Mouse (Mus musculus): ENCODE measurements around the gene P2ry1. TPM values are rescaled to one million over a fixed set of nuclear protein-coding genes. Genes with fewer than 3 reads are reported as not detected.

The P2ry1 gene
- polyA plus RNA-seq (2015; fragmentation: Nextera tagmentation; extraction: Ambion mirVana): 3.1 and 3.5 TPM in 2 replicates

DNA sequence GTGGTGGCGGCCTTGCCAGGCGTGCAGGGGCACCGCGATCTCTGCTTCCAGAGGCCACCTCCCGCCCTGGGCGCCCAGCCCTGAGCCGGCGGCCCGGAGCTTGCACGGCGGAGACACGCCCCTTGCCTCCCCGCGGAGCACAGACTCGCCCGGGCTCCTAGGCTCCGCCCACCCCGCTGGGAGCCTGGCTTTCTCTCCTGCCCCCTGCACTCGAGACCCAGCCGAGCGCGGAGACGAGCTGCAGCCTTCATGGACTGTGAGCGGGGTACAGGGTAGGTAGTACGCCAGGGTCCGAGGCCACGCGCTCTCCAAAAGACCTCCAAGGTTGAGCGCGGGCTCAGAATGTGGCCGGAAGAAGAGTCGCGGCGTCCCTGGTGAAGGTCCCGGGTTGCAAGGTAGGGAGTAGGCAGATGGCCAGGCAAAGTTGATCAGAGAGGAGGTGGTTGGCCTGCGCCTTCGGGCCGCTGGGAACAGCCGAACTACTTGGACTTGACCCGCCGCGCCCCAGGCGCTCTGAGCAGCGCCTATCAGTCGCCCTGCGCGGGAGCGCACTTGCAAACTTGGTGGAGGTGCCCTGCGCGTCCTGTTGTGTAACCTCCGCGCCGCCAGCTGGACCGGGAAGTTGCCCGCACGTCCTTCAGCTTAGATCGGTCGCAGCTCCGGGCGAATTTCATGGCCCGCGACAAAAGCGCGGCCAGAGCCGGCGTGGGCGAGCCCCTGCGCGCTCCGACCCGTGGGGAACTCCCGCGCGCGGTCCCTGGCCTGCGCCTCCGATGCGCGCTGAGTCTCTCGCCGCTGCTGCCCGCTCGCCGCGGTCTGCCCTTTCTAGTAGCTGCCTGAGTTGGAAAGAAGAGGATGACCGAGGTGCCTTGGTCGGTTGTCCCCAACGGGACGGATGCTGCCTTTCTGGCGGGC lies at the start of gene P2ry1:
Gene P2ry1 (plus strand): TSS at position 209 of the 915 bp plus-strand sequence.
- WGBS: under 1% methylated on average over 90 of the region's 90 CpGs
- Histone ChIP-seq H3K27me3 (peaks cover 26% of the 10 kb centered on the region), H3K9me3 (no peaks in the 10 kb centered on the region), H3K9ac (peak within 1 kb of the TSS; percentile 69), H3K4me2 (peak within 1 kb of the TSS; percentile 99), H3K4me3 (peak within 1 kb of the TSS; percentile 55), H3K4me1 (replicated peaks) (peaks cover 12% of the 10 kb centered on the region; the same call in 1 of the 2 replicates), H3K27ac (replicated peaks) (no peak within 1 kb of the TSS), H3K36me3 (no peaks in the 10 kb centered on the region)
- ATAC-seq (ENCODE audit: low read depth): peak; percentile 98

DNA sequence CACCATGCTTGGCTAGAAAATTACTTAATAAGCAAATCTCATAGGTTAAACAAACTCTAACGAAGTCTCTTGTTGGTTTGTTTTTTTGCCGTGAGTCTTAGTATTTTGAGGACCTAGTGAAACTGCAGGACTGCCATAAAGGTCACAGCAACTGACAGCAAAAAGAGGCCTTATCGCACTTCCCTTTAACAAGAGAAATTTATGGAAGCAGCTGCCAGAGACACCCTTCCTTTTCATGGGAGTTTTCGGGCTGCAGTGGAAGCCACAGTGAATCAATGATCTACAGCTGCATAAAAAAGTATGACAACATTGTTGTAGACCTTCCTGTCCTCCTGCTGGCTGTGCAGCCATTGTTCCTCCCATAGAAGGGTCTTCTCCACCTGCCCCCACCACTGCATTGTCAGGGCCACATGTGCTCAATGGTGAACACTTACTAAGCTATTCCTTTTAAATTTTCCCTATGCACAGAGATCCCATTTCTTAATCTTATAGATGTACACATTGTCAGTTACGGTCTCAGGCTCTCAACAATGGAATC lies 49.3 kb upstream of the P2ry1 start:
- Histone ChIP-seq H3K27me3 (no peaks in the 10 kb centered on the region), H3K27ac (replicated peaks) (no peak overlapping the region), H3K4me3 (no peak overlapping the region), H3K9ac (no peak overlapping the region), H3K36me3 (no peaks in the 10 kb centered on the region), H3K4me2 (no peak overlapping the region), H3K9me3 (no peaks in the 10 kb centered on the region), H3K4me1 (replicated peaks) (no peaks in the 10 kb centered on the region)
- ATAC-seq (ENCODE audit: low read depth): no peak
- 62% methylated on average over 5 of the region's 5 CpGs for WGBS

DNA sequence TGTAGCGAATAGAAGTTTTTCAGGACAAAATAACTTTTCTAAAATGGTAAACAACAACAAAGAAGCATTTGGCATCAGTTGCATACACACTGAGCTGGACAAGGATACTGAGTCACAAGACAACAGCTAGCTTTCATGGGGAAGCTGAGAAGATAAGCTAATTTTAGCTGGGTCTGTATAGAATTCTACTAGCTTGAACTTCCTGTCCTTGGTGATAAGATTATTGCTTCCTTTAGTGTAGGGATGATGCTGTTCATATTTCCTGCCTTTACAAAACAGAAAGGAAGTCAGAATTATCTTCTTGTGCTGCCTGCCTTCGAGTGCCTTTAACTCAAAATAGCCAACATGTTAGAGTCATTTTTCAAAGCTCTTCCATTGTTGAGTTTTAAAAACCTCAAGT lies 48.5 kb upstream of the P2ry1 start:
- H3K9me3 ChIP-seq: no peaks in the 10 kb centered on the region
- H3K36me3 ChIP-seq: no peaks in the 10 kb centered on the region
- no peaks in the 10 kb centered on the region for H3K4me1 ChIP-seq (replicated peaks)
- no peak overlapping the region for H3K4me2 ChIP-seq
- ATAC-seq (ENCODE audit: low read depth): no peak
- H3K4me3 ChIP-seq: no peak overlapping the region
- H3K27me3 ChIP-seq: no peaks in the 10 kb centered on the region
- 81% methylated on average over 2 of the region's 2 CpGs for WGBS
- H3K9ac ChIP-seq: no peak overlapping the region
- H3K27ac ChIP-seq (replicated peaks): no peak overlapping the region

DNA sequence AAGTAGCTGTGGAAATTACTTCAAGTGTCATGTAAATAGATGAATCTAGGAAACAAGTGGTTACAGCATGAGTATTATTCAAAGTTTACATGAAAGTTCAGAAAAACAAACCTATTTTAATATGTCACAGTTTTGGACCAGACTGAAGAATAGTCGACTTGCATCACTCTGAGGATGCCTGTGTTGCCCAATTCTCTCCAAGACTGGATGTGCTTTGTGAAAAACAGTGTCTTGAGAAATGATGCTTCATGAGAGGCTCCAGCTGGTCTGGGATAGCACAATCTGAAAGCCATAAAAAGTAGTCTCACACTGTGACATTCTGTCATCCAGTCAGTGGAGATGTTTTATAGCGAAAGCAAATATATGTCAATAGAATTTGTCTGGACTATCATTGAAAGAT lies 43.8 kb upstream of the P2ry1 start:
- H3K36me3 ChIP-seq: no peaks in the 10 kb centered on the region
- no peaks in the 10 kb centered on the region for H3K9me3 ChIP-seq
- no peak overlapping the region for H3K9ac ChIP-seq
- WGBS: 90% methylated on average over 2 of the region's 2 CpGs
- no peaks in the 10 kb centered on the region for H3K4me1 ChIP-seq (replicated peaks)
- H3K27ac ChIP-seq (replicated peaks): no peak overlapping the region
- no peak overlapping the region for H3K4me3 ChIP-seq
- no peak overlapping the region for H3K4me2 ChIP-seq
- ATAC-seq (ENCODE audit: low read depth): no peak
- no peaks in the 10 kb centered on the region for H3K27me3 ChIP-seq

DNA sequence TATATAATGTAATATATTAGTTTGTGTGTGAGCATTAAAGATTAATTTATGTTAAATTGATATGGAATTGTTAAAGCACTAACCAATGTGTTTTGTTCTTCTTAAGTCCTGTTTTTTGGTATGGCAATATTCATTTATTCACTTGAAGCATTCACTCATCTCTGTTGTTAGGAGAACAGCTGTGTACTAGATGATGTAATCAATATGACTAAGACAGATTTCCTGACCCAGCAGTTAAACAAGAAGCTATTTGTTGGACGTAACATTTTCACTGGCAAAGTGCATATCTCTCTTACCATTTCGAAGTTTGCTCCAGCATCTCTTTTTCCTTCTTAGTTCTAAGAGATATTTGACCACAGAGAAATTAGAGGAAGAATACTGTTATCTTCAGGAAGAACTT lies 37.5 kb upstream of the P2ry1 start:
- no peaks in the 10 kb centered on the region for H3K27me3 ChIP-seq
- H3K4me1 ChIP-seq (replicated peaks): no peaks in the 10 kb centered on the region
- WGBS: 88% methylated on average over 2 of the region's 2 CpGs
- H3K36me3 ChIP-seq: no peaks in the 10 kb centered on the region
- no peak overlapping the region for H3K27ac ChIP-seq (replicated peaks)
- H3K4me3 ChIP-seq: no peak overlapping the region
- no peaks in the 10 kb centered on the region for H3K9me3 ChIP-seq
- no peak overlapping the region for H3K9ac ChIP-seq
- no peak overlapping the region for H3K4me2 ChIP-seq
- ATAC-seq (ENCODE audit: low read depth): no peak

DNA sequence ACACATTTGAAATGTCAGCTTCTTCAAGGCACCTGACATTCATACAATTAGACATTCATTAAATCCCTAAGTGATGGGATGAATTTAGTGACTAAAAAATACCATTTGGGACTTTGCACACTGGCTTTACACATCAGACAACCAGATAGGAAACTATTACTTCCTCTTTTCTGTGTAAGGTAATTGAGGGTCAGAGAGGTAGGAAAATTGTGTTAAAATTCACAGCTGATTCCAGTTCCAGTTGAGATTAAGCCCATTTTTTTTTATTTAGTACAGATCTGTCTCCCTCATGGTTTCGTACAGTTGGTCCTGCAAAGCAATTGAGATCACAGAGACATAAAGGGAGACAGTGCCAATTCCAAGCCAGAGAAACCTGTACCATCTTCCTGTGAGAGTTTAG lies 27.7 kb upstream of the P2ry1 start:
- H3K4me2 ChIP-seq: no peak overlapping the region
- H3K4me3 ChIP-seq: no peak overlapping the region
- H3K36me3 ChIP-seq: no peaks in the 10 kb centered on the region
- no peaks in the 10 kb centered on the region for H3K27me3 ChIP-seq
- no peak overlapping the region for H3K27ac ChIP-seq (replicated peaks)
- H3K4me1 ChIP-seq (replicated peaks): no peaks in the 10 kb centered on the region
- H3K9me3 ChIP-seq: no peaks in the 10 kb centered on the region
- no peak for ATAC-seq (ENCODE audit: low read depth)
- H3K9ac ChIP-seq: no peak overlapping the region
- WGBS: 85% methylated on average over 1 of the region's 1 CpGs

DNA sequence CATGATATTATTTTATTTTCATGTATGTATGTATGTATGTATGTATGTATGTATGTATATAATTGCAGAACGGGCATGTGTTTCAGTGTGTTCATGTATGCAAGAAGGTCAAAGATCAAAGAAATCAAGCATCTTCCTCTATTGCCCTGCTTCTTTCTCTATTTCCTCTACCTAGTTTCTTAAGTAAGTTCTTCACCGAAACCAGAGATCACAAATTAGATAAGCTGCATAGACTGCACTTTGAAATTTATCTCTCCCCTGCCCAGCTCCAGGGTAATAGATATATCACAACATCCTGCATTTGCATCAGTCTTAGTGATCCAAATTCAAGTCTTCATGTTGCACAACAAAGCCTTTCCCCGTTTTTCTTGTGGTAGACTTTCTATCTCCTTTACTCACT lies 20.5 kb upstream of the P2ry1 start:
- WGBS: 92% methylated on average over 3 of the region's 3 CpGs
- H3K9ac ChIP-seq: no peak overlapping the region
- H3K36me3 ChIP-seq: no peaks in the 10 kb centered on the region
- no peak overlapping the region for H3K27ac ChIP-seq (replicated peaks)
- no peak overlapping the region for H3K4me2 ChIP-seq
- H3K9me3 ChIP-seq: peaks cover 3% of the 10 kb centered on the region; the same call in 1 of the 2 replicates
- no peaks in the 10 kb centered on the region for H3K4me1 ChIP-seq (replicated peaks)
- no peak overlapping the region for H3K4me3 ChIP-seq
- no peak for ATAC-seq (ENCODE audit: low read depth)
- no peaks in the 10 kb centered on the region for H3K27me3 ChIP-seq

DNA sequence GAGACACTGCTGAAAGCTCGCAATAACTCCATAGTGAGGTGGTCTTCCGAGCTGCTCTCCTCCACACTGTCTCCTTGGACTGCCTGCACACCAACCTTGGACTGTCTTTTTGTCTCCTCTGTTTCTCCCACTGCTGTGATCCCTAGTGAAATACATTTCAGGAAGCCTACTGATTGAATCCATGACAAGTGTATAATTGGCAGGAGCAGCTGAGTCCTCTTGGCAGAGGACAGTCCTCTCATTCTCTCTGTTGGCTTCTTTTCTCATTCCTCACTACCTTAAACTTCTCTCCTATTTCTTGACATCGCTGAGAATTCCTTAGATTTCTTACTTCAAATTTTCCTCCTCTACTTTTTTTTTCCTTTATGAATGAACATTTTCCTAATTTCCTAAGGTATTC lies 4.5 kb upstream of the P2ry1 start:
- no peak overlapping the region for H3K9ac ChIP-seq
- H3K36me3 ChIP-seq: no peaks in the 10 kb centered on the region
- no peak overlapping the region for H3K4me2 ChIP-seq
- peaks cover 5% of the 10 kb centered on the region; the same call in 1 of the 2 replicates for H3K4me1 ChIP-seq (replicated peaks)
- no peak overlapping the region for H3K27ac ChIP-seq (replicated peaks)
- H3K4me3 ChIP-seq: no peak overlapping the region
- ATAC-seq (ENCODE audit: low read depth): no peak
- WGBS: 83% methylated on average over 3 of the region's 3 CpGs
- H3K9me3 ChIP-seq: no peaks in the 10 kb centered on the region
- peaks cover 12% of the 10 kb centered on the region for H3K27me3 ChIP-seq

DNA sequence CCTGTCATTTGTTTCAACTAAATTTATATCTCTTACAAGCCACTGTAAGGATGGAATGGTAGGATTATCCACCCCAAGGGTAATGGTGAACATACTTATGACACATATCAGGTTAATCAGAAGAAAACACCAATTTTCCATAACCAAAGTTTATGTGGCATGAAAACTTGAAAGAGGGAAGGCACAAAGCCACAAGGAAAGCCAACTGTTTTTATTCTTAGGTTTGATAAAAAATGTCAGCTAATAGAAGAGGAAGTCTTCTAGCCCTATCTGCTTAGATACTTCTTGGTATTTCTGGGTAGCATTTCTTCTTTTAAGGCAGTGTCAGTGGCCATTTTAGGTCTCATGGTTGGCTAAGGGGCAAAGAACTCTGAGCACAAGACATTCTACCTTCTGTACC lies 2.9 kb upstream of the P2ry1 start:
- Histone ChIP-seq H3K4me2 (no peak overlapping the region), H3K9ac (no peak overlapping the region), H3K4me1 (replicated peaks) (peaks cover 12% of the 10 kb centered on the region; the same call in 1 of the 2 replicates), H3K27me3 (peaks cover 26% of the 10 kb centered on the region), H3K36me3 (no peaks in the 10 kb centered on the region), H3K27ac (replicated peaks) (no peak overlapping the region), H3K9me3 (no peaks in the 10 kb centered on the region), H3K4me3 (no peak overlapping the region)
- no peak for ATAC-seq (ENCODE audit: low read depth)

DNA sequence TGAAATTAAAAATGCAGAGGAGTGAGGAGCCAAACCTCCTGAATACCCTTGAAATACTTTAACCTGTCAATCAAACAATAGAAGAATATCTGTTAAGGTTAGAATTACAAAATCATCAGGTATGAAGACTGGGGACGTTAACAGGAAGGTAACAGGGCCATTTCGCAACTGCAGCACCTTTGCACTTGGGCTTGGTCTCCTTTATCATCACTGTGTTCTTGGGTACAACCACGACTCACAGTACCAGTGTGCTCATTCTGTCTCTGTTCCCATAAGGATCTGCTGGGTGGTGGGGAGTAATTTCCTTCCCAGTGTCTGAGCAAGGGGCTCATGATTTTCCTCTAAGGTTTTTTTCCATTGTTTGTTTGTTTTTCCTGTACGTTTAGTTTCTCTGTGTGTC lies 1.8 kb upstream of the P2ry1 start:
- H3K9me3 ChIP-seq: no peaks in the 10 kb centered on the region
- H3K4me2 ChIP-seq: no peak overlapping the region
- H3K4me3 ChIP-seq: no peak overlapping the region
- H3K27me3 ChIP-seq: peaks cover 26% of the 10 kb centered on the region
- no peak overlapping the region for H3K9ac ChIP-seq
- no peak for ATAC-seq (ENCODE audit: low read depth)
- no peaks in the 10 kb centered on the region for H3K36me3 ChIP-seq
- H3K27ac ChIP-seq (replicated peaks): no peak overlapping the region
- H3K4me1 ChIP-seq (replicated peaks): peaks cover 12% of the 10 kb centered on the region; the same call in 1 of the 2 replicates
- WGBS: 76% methylated on average over 4 of the region's 4 CpGs

DNA sequence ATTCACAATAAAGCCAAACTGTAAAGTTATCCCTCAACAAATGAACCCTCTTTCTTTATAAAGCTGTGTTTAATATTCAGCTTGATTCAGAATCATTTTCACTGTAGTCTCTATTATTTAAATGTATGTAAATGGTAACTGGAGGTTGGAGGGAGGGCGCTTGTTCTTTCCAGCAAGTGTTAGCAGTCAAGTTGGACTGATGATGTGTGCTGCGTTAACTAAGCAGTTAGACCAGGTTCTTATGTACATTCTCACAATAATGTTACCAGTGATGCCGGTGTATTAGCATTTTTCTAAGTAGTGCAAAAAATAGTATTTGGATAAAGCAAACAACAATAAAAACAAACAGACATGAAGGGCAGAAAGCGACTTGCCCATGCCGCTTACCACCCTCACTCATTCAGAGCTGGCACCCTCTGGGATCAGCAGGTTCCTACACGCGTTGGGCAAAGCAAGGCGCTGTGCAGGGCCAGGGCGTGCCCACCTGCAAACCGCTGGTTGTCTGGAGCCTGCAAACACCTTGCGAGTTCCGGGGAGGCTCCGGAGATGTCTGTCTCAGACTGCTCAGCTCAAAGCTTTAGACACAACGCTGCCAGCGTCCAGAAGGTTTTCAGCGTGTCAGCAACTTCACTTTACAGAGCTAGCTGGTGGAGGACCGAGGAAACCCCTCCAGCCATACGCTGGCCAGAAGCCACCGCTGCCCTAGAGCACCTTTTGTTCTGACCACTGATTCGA lies 576 bp upstream of the P2ry1 start:
- H3K9ac ChIP-seq: peak overlapping the region; percentile 69
- H3K27ac ChIP-seq (replicated peaks): no peak overlapping the region
- H3K27me3 ChIP-seq: peaks cover 26% of the 10 kb centered on the region
- ATAC-seq (ENCODE audit: low read depth): peak; percentile 74
- H3K4me2 ChIP-seq: peak overlapping the region; percentile 99
- WGBS: 2% methylated on average over 20 of the region's 20 CpGs
- H3K36me3 ChIP-seq: no peaks in the 10 kb centered on the region
- H3K4me3 ChIP-seq: peak overlapping the region; percentile 55
- H3K9me3 ChIP-seq: no peaks in the 10 kb centered on the region
- H3K4me1 ChIP-seq (replicated peaks): peaks cover 12% of the 10 kb centered on the region; the same call in 1 of the 2 replicates

DNA sequence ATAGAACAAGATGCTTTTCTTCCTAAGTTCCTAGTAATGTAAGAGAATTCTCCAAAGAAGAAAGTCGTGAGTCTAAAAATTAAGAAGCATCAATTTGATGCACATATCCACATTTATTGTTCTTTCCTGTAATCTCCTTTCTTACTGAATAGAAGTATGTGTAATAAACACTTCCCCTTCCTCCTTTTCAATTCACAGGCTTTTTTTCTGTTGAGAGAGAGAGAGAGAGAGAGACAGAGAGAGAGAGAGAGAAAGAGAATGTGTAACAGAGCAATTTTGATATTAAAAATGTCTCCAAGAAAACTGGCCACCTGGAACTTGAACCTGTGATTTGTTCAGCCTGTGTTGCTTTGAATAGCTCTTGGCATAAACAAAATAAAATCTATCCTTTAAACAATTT lies 2.0 kb downstream of the P2ry1 start:
- Histone ChIP-seq H3K4me1 (replicated peaks) (peaks cover 12% of the 10 kb centered on the region; the same call in 1 of the 2 replicates), H3K4me3 (no peak overlapping the region), H3K27me3 (peaks cover 26% of the 10 kb centered on the region), H3K36me3 (no peaks in the 10 kb centered on the region), H3K9me3 (no peaks in the 10 kb centered on the region), H3K9ac (no peak overlapping the region), H3K27ac (replicated peaks) (no peak overlapping the region), H3K4me2 (no peak overlapping the region)
- no peak for ATAC-seq (ENCODE audit: low read depth)
- 91% methylated on average over 1 of the region's 1 CpGs for WGBS
